Mouse (Mus musculus) ES-E14 (cell line): ENCODE data around the gene Ints12. TPM values are rescaled to one million over a fixed set of nuclear protein-coding genes. Genes with fewer than 3 reads are reported as not detected.

ENCODE experiments used
- DNase-seq: peaks from one replicate; pipeline ENCODE4 v3.0.0-alpha.2; 2013; ENCODE audit warnings: low read depth, low spot score
- H3K27ac ChIP-seq: 2 replicates; pipeline ENCODE4 v1.5.1; 2012; ENCODE audit warnings: low read depth, mild to moderate bottlenecking, low read length, moderate library complexity, mixed read lengths; ENCODE audit not compliant: poor library complexity, insufficient read depth, severe bottlenecking
- H3K36me3 ChIP-seq: 2 replicates; pipeline ENCODE4 v1.6.1; 2012; ENCODE audit warnings: mild to moderate bottlenecking, low read length, moderate library complexity, mixed read lengths; ENCODE audit not compliant: control insufficient read depth, poor library complexity, insufficient read depth, severe bottlenecking
- H3K4me1 ChIP-seq, 2 experiments: fragments of 150-350 bp in 1 of 2; sonication (generic) in 1 of 2; 2 replicates each; pipeline ENCODE4 v1.6.1; 2012; ENCODE audit warnings: low read length in 2 of 2, mild to moderate bottlenecking in 1 of 2, mixed read lengths in 1 of 2; ENCODE audit not compliant: control insufficient read depth in 2 of 2, insufficient read depth in 2 of 2, poor library complexity in 1 of 2
- H3K4me3 ChIP-seq, 2 experiments: fragments of 150-350 bp in 1 of 2; sonication (generic) in 1 of 2; 2 replicates each; pipeline ENCODE4 v1.5.1; 2012; ENCODE audit warnings: low read length in 2 of 2, low read depth in 1 of 2, mild to moderate bottlenecking in 1 of 2, mixed read lengths in 1 of 2; ENCODE audit not compliant: insufficient read depth in 1 of 2, poor library complexity in 1 of 2, severe bottlenecking in 1 of 2
- H3K9ac ChIP-seq: 2 replicates; pipeline ENCODE4 v1.6.1; 2012; ENCODE audit warnings: low read depth, mild to moderate bottlenecking, low read length, mixed read lengths; ENCODE audit not compliant: poor library complexity, insufficient read depth, severe bottlenecking
- H3K9me3 ChIP-seq: fragments of 150-350 bp; sonication (generic); 2 replicates; pipeline ENCODE4 v1.6.1; 2012; ENCODE audit warnings: low read depth, mild to moderate bottlenecking, low read length; ENCODE audit not compliant: control insufficient read depth, insufficient read depth
- CHD2 ChIP-seq: IDR thresholded peaks from 2 replicates; pipeline ENCODE4 v1.6.1; 2014; ENCODE audit warnings: mild to moderate bottlenecking, low read depth, low read length, inconsistent platforms
- HCFC1 ChIP-seq: IDR thresholded peaks from 2 replicates; pipeline ENCODE4 v1.6.1; 2012; ENCODE audit warnings: low read length, inconsistent platforms, borderline replicate concordance; ENCODE audit not compliant: insufficient read depth
- MAFK ChIP-seq: IDR thresholded peaks from 2 replicates; pipeline ENCODE4 v1.6.1; 2014; ENCODE audit warnings: mild to moderate bottlenecking, low read depth, low read length, inconsistent platforms; ENCODE audit not compliant: insufficient read depth
- ZC3H11A ChIP-seq: IDR thresholded peaks from 2 replicates; pipeline ENCODE4 v1.6.1; 2012; ENCODE audit warnings: low read depth, mild to moderate bottlenecking, inconsistent platforms, low read length, borderline replicate concordance
- ZNF384 ChIP-seq: IDR thresholded peaks from 2 replicates; pipeline ENCODE4 v1.6.1; 2012; ENCODE audit warnings: low read depth, low read length, inconsistent platforms
- in situ Hi-C, 2 experiments: fragments of 600-800 bp; cut with MboI; formaldehyde crosslinking; loops; one replicate each; pipeline ENCODE4 v1.15.1; 2025; ENCODE audit warnings: low sequenced_read_pairs in 2 of 2, inconsistent platforms in 1 of 2; ENCODE audit not compliant: unreplicated experiment in 2 of 2
- total RNA-seq: library from RNA; depleted of rRNA; stranded (reverse); fragments of 300-350 nt; gene quantifications from 2 replicates; pipeline ENCODE4 v1.2.3, GENCODE M21; 2012

The Ints12 gene
- total RNA-seq, 1 experiment: 24.3 TPM

- H3K9ac ChIP-seq: no peak overlapping the region
- TF ChIP-seq ZNF384 (no peak), CHD2 (no peak), ZC3H11A (no peak), MAFK (no peak), HCFC1 (no peak)
- DNase-seq: no peak
- H3K27ac ChIP-seq: no peak overlapping the region
- no peak overlapping the region for H3K4me3 ChIP-seq
- in situ Hi-C loops: no loop called here
- peaks cover 2% of the 10 kb centered on the region; the same call in 1 of the 2 replicates for H3K36me3 ChIP-seq
- H3K4me1 ChIP-seq: no peaks in the 10 kb centered on the region
- no peaks in the 10 kb centered on the region for H3K9me3 ChIP-seq
These were observed 2.7 kb downstream of the Ints12 start for GRCm38 (mm10) chr3:133094305-133094704.

- in situ Hi-C loops: no loop called here
- H3K9me3 ChIP-seq: no peaks in the 10 kb centered on the region
These were observed 6.3 kb downstream of the Ints12 start for GRCm38 (mm10) chr3:133097936-133098335.

GRCm38 (mm10) chr3:133098336-133098735 lies 6.7 kb downstream of the Ints12 start:
- Histone ChIP-seq H3K9ac (no peak overlapping the region), H3K27ac (no peak overlapping the region), H3K4me3 (no peak overlapping the region), H3K9me3 (no peaks in the 10 kb centered on the region), H3K4me1 (no peaks in the 10 kb centered on the region), H3K36me3 (peaks cover 5% of the 10 kb centered on the region)
- DNase-seq: no peak
- in situ Hi-C loops: no loop called here
- TF ChIP-seq MAFK (no peak), HCFC1 (no peak), ZNF384 (no peak), CHD2 (no peak), ZC3H11A (no peak)

More at GRCm38 (mm10) chr3:133097936-133098335, 6.3 kb downstream of the Ints12 start:
- TF ChIP-seq ZNF384: no peak
- TF ChIP-seq HCFC1: no peak
- no peak for TF ChIP-seq ZC3H11A
- no peak for TF ChIP-seq CHD2
- TF ChIP-seq MAFK: no peak
- peaks cover 5% of the 10 kb centered on the region for H3K36me3 ChIP-seq
- no peak overlapping the region for H3K9ac ChIP-seq
- no peaks in the 10 kb centered on the region for H3K4me1 ChIP-seq
- no peak for DNase-seq
- H3K27ac ChIP-seq: no peak overlapping the region
- H3K4me3 ChIP-seq: no peak overlapping the region

- in situ Hi-C loops: no loop called here
- Histone ChIP-seq H3K4me1 (no peaks in the 10 kb centered on the region), H3K4me3 (no peak overlapping the region), H3K9ac (no peak overlapping the region), H3K27ac (no peak overlapping the region), H3K9me3 (no peaks in the 10 kb centered on the region), H3K36me3 (peaks cover 9% of the 10 kb centered on the region)
- TF ChIP-seq ZNF384: no peak
- TF ChIP-seq ZC3H11A: no peak
- no peak for TF ChIP-seq MAFK
- TF ChIP-seq CHD2: no peak
- no peak for TF ChIP-seq HCFC1
- no peak for DNase-seq
These were observed 7.3 kb downstream of the Ints12 start for GRCm38 (mm10) chr3:133098909-133099308.

- Histone ChIP-seq H3K9me3 (no peaks in the 10 kb centered on the region), H3K9ac (no peak overlapping the region), H3K4me3 (no peak overlapping the region), H3K36me3 (peaks cover 13% of the 10 kb centered on the region), H3K4me1 (no peaks in the 10 kb centered on the region), H3K27ac (no peak overlapping the region)
- TF ChIP-seq CHD2: no peak
- TF ChIP-seq ZNF384: no peak
- no peak for TF ChIP-seq ZC3H11A
- TF ChIP-seq HCFC1: no peak
- TF ChIP-seq MAFK: no peak
- DNase-seq: no peak
- in situ Hi-C loops: no loop called here
These were observed 12.1 kb downstream of the Ints12 start for GRCm38 (mm10) chr3:133103768-133104167.
